Mouse (Mus musculus) hindbrain, postnatal 0 days (tissue): ENCODE data around the gene Prap1. TPM values are rescaled to one million over a fixed set of nuclear protein-coding genes. Genes with fewer than 3 reads are reported as not detected.

ENCODE experiments used
- ATAC-seq: fragments of 200-750 bp; cut with Nextera tagmentation; 2 replicates; pipeline ENCODE4 v1.8.0; 2017; ENCODE audit warnings: mild to moderate bottlenecking, moderate TSS enrichment, moderate library complexity
- DNase-seq: peaks from one replicate; pipeline ENCODE4 v3.0.0-alpha.2; 2015; ENCODE audit warnings: low spot score
- H3K27ac ChIP-seq: fragments of 300-500 bp; sonication (generic); 2 replicates; pipeline ENCODE4 v1.5.1; 2014; ENCODE audit warnings: mild to moderate bottlenecking
- H3K27me3 ChIP-seq: fragments of 300-500 bp; sonication (generic); 2 replicates; pipeline ENCODE4 v1.6.1; 2014; ENCODE audit warnings: low read length, mixed read lengths; ENCODE audit not compliant: insufficient read depth
- H3K36me3 ChIP-seq: fragments of 300-500 bp; sonication (generic); 2 replicates; pipeline ENCODE4 v1.6.1; 2014; ENCODE audit warnings: low read length, mixed read lengths; ENCODE audit not compliant: insufficient read depth
- H3K4me1 ChIP-seq: fragments of 300-500 bp; sonication (generic); 2 replicates; pipeline ENCODE4 v1.6.1; 2014; ENCODE audit warnings: antibody characterized with exemption, low read length, mixed read lengths; ENCODE audit not compliant: insufficient read depth
- H3K4me2 ChIP-seq: fragments of 300-500 bp; sonication (generic); 2 replicates; pipeline ENCODE4 v1.6.1; 2014; ENCODE audit warnings: low read depth, mild to moderate bottlenecking, low read length, moderate library complexity, mixed read lengths
- H3K4me3 ChIP-seq: fragments of 300-500 bp; sonication (generic); 2 replicates; pipeline ENCODE4 v1.5.1; 2014; ENCODE audit warnings: low read length
- H3K9ac ChIP-seq: fragments of 300-500 bp; sonication (generic); replicated peaks from 2 replicates; pipeline ENCODE4 v1.6.1; 2014; ENCODE audit warnings: mild to moderate bottlenecking, low read length, moderate library complexity, mixed read lengths
- H3K9me3 ChIP-seq: fragments of 300-500 bp; sonication (generic); 2 replicates; pipeline ENCODE4 v1.6.1; 2016; ENCODE audit warnings: low read length, mixed read lengths
- CTCF ChIP-seq: IDR thresholded peaks from 2 replicates; pipeline ENCODE4 v1.5.1; 2016; ENCODE audit warnings: antibody characterized with exemption, control low read depth, low read depth
- WGBS: fragments of 180-500 bp; shearing (Covaris S2); extraction: QIAGEN DNeasy Blood & Tissue Kit; methylation state at CpG from one replicate; pipeline ENCODE4 v1.1.7; 2014; 5-methylcytosine and 5-hydroxymethylcytosine counted together
- polyA plus RNA-seq: library from polyadenylated mRNA; unstranded; fragments of >200 nt; fragmentation: Nextera tagmentation; extraction: Ambion mirVana; gene quantifications from 2 replicates; pipeline ENCODE4 v1.2.1, GENCODE M21; 2015
- total RNA-seq: library from RNA; depleted of rRNA; stranded (reverse); fragments of >200 nt; gene quantifications from 2 replicates; pipeline ENCODE4 v1.2.3, GENCODE M21; 2014

Gene Prap1
- total and polyA plus RNA-seq, 2 experiments from 2014 or later = not detected

DNA sequence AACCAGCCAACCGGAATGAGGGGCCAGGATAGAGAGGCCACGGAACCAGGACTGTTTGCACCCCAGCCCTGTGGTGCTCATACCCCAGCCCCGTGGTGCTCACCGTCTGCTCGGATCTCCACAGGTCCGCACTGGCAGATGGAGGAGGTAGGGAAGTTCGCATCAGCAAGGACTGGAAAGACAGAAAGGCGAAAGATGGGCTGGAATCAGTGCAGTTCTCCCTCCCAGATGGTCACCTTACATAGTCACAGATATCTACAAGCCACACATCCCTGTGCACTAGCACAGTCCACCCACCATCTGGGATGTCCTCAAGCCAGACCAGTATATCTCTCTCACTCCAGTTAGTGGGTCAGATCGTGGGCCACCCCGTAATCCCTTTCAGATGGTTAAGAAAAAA, 8.3 kb downstream of the Prap1 start:
- TF ChIP-seq CTCF = no peak
- 0 out of 2 replicates have a peak overlapping the region, but pooled peaks have one; percentile 20 for H3K27ac ChIP-seq
- peaks cover 8% of the 10 kb centered on the region for H3K4me1 ChIP-seq
- ATAC-seq (no peak; the same call in 1 of the 2 replicates), DNase-seq (no peak)
- H3K27me3 ChIP-seq = no peaks in the 10 kb centered on the region
- no peaks in the 10 kb centered on the region for H3K36me3 ChIP-seq
- no peaks in the 10 kb centered on the region for H3K9me3 ChIP-seq
- peak overlapping the region; percentile 40 for H3K4me3 ChIP-seq
- H3K9ac ChIP-seq = peak overlapping the region; percentile 52
- WGBS = 70% methylated on average over 10 of the region's 10 CpGs
- peak overlapping the region; percentile 66 for H3K4me2 ChIP-seq

DNA sequence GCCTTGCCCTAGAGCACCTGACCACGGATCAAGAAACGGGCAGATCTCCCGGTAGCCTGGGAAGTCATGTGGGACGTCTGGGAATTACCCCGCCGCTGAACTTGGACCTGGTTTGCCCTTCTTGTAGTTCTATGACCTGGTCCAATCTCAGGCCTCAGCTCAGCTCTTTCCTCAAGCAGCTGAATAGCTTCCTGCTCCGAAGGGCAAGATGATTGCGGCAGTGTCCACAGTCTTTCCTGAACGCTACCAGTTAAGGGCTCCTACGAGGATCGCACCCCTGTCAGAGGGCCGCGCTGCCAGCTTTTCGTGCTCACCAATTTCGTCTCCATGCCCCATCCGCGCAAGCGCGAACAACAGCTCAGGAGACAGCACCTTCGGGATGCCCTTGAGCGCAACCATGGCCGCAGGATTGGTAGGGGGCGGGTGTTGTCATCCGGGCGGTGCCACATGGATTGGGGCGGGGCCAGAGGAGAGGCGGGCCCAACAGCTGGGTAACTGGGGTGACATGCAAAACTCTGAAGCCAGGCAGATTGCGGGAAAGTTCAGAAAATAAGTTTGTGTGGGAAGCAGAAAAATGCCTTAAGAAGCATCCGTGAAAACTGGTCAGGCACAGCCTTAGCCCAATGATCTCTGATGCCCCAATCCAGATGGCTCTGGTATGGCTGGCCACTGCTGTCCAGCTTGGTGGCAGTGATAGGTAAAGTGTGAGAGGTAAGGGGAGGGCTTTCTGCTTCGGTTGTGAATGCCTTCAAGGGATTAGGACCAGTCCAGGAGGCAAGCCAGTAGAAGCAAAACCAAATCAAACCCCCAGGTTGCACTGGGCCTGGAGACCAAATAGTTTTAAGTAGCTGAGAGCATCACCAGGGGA, 9.0 kb downstream of the Prap1 start, which contains the start of gene Fuom:
TSS of gene Fuom (minus strand) at position 449 of the 868 bp plus-strand sequence.
- no peak for TF ChIP-seq CTCF
- peak; percentile 90 for ATAC-seq
- 1% methylated on average over 30 of the region's 30 CpGs for WGBS

DNA sequence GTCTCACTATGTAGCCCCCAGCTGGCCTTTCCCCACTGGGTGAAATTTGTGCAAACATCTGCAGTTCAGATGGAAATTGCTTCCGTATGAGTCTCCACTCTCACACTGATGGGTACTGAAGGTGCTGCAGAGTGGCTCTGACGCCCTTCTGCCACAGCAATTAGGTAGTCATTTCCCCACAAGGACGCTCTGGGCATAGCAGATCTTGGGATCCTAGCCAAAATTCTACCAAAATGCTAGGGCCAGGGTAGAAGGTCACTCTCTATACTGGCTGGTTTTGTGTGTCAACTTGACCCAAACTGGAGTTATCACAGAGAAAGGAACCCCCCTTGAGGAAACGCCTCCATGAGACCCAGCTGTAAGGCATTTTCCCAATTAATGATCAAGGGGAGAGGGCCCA, 10.8 kb downstream of the Prap1 start:
- no peak for TF ChIP-seq CTCF
- Histone ChIP-seq H3K36me3 (peaks cover 4% of the 10 kb centered on the region; the same call in 1 of the 2 replicates), H3K9me3 (no peaks in the 10 kb centered on the region), H3K27ac (no peak overlapping the region), H3K4me2 (no peak overlapping the region), H3K9ac (no peak overlapping the region), H3K4me1 (peaks cover 8% of the 10 kb centered on the region), H3K4me3 (no peak overlapping the region), H3K27me3 (no peaks in the 10 kb centered on the region)
- 84% methylated on average over 4 of the region's 4 CpGs for WGBS
- DNase-seq = no peak
- ATAC-seq = no peak

More for the DNA sequence above, 9.0 kb downstream of the Prap1 start, which contains the start of gene Fuom:
- Histone ChIP-seq H3K27ac (peak within 1 kb of the TSS; percentile 74; the same call in 1 of the 2 replicates), H3K9ac (peak within 1 kb of the TSS; percentile 52), H3K36me3 (no peaks in the 10 kb centered on the region), H3K9me3 (no peaks in the 10 kb centered on the region), H3K27me3 (no peaks in the 10 kb centered on the region), H3K4me2 (peak within 1 kb of the TSS; percentile 66), H3K4me3 (peak within 1 kb of the TSS; percentile 40), H3K4me1 (peaks cover 8% of the 10 kb centered on the region)
- DNase-seq = peak; percentile 86

DNA sequence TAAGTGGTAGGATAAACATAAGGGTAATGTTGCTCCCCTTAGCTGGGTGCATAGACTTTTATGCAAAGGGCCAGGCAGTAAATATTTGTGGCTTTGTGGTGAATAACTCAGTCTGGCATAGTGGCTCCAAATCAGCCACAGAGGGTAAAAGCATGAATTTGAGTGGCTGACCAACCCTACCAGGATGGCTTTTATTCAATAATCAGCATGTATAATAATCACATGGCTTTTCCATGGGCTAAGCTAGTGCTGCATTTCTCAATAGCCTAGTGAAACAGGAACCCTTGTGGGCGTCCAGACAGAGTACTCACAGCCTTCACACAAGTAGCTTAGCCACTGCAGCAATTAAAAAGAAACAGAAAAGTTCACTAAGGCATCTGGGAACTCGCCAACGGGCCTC, 18.7 kb downstream of the Prap1 start:
- H3K4me2 ChIP-seq = no peak overlapping the region

DNA sequence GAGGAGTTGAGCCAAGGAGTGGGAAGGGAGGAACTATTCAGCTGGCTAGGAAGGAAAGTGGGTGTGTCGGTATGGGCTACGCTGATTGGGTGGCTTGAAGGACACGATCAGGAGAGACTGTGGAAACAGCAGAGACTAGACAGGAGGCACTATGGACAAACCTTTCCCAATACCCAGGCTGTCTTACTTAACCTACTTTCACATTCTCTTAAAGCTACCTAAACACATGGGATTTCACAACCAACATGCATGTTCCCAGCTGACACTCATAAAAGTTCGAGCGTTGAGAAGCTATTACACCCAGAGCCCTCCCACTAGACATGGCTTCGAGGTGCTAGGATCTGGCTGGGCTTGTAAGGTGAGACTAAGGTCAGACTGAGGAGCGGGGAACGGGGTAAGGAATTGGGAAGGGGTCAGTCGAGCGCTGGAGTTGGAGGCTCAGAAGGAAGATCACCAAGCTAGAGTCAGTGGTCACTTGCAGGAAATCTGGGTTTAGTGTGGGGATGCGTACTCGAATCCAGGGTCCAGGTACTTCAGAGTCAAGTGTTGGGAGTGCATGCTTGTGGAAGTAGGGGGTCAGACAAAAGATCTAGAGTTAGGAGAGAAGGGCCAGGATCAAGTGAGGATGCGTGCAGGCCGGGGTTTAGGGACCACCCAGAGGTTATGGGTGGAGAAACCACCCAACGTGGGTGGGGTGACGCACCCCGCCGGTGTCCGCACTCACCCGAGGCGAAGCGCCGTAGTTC, 22.6 kb downstream of the Prap1 start, which contains the start of gene Paox:
TSS of gene Paox (plus strand) at position 217 of the 746 bp plus-strand sequence.
- peak; percentile 70 for ATAC-seq
- DNase-seq = peak; percentile 68
- Histone ChIP-seq H3K36me3 (peaks cover 5% of the 10 kb centered on the region), H3K9ac (peak within 1 kb of the TSS; percentile 81), H3K4me3 (peak within 1 kb of the TSS; percentile 71), H3K9me3 (no peaks in the 10 kb centered on the region), H3K4me2 (peak within 1 kb of the TSS; percentile 69), H3K27ac (peak within 1 kb of the TSS; percentile 86), H3K27me3 (no peaks in the 10 kb centered on the region), H3K4me1 (peaks cover 4% of the 10 kb centered on the region; the same call in 1 of the 2 replicates)
- TF ChIP-seq CTCF = no peak
- 3% methylated on average over 23 of the region's 23 CpGs for WGBS

More for the DNA sequence above, 18.7 kb downstream of the Prap1 start:
- no peak for ATAC-seq
- H3K4me3 ChIP-seq = no peak overlapping the region
- H3K9ac ChIP-seq = no peak overlapping the region
- no peaks in the 10 kb centered on the region for H3K9me3 ChIP-seq
- no peak for TF ChIP-seq CTCF
- no peak for DNase-seq
- H3K27ac ChIP-seq = no peak overlapping the region
- peaks cover 1% of the 10 kb centered on the region; the same call in 1 of the 2 replicates for H3K4me1 ChIP-seq
- peaks cover 25% of the 10 kb centered on the region for H3K36me3 ChIP-seq
- H3K27me3 ChIP-seq = no peaks in the 10 kb centered on the region
- 46% methylated on average over 3 of the region's 3 CpGs for WGBS

DNA sequence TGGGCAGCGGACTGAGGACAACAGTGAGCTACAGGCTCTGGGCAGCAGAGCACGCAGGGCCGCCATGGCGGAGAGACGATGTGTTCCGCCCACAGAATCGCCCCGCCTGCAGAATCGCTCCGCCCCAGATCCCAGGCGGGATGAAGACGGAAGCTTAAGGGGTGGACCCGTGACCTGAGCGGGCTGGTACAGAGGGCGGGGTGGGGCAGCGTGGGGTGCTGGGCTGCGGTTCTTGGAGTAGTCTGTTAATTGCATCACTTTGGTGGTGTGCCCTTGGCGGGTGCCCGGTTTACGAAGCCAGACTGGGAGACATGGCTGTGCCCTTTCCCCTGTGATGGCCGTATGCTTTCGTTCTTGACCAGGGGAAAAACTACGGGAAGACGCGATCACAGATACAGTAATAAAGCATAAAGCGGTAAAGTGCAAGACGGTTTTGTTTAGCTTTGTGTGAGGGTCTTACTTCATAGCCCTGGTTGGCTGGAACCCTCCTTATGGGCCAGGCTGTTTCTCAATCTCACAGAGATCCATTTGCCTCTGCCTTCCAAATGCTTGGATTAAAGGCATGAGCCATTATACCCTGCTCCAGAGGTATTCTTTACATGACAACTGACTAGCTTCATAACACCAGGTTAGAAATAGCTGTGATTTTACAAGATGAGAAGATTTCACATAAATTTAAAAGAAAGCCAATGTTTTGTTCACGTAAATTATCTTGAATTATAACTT, 23.3 kb downstream of the Prap1 start, which contains the start of gene Echs1:
TSS of gene Echs1 (minus strand) at position 148 of the 726 bp plus-strand sequence.
- H3K4me2 ChIP-seq = peak within 1 kb of the TSS; percentile 69
- no peaks in the 10 kb centered on the region; the same call in 1 of the 2 replicates for H3K36me3 ChIP-seq
- H3K27ac ChIP-seq = peak within 1 kb of the TSS; percentile 86
- H3K9me3 ChIP-seq = no peaks in the 10 kb centered on the region
- peak within 1 kb of the TSS; percentile 71 for H3K4me3 ChIP-seq
- TF ChIP-seq CTCF = no peak
- WGBS = 4% methylated on average over 28 of the region's 28 CpGs
- peaks cover 4% of the 10 kb centered on the region; the same call in 1 of the 2 replicates for H3K4me1 ChIP-seq
- DNase-seq = peak; percentile 90
- ATAC-seq = peak; percentile 97
- peak within 1 kb of the TSS; percentile 81 for H3K9ac ChIP-seq
- no peaks in the 10 kb centered on the region for H3K27me3 ChIP-seq
